Mouse (Mus musculus) hindbrain, embryonic 12.5 days (tissue): ENCODE measurements at regions not wholly inside any gene's neighbourhood (a gene's known extent, or its start where the extent isn't known, plus 50 kb on each side); places are given as distances from the start of the nearest gene placed in this dataset.

Source experiments
- ATAC-seq: fragments of 200-750 bp; cut with Nextera tagmentation; 2 replicates; pipeline ENCODE4 v1.8.0; 2017; ENCODE audit warnings: moderate TSS enrichment; ENCODE audit not compliant: low FRiP score
- H3K27ac ChIP-seq: fragments of 300-500 bp; sonication (generic); 2 replicates; pipeline ENCODE4 v1.5.1; 2016; ENCODE audit warnings: mild to moderate bottlenecking
- H3K27me3 ChIP-seq: fragments of 300-500 bp; sonication (generic); 2 replicates; pipeline ENCODE4 v1.6.1; 2016; ENCODE audit warnings: mild to moderate bottlenecking
- H3K36me3 ChIP-seq: fragments of 300-500 bp; sonication (generic); 2 replicates; pipeline ENCODE4 v1.6.1; 2016; ENCODE audit warnings: mild to moderate bottlenecking
- H3K4me1 ChIP-seq: fragments of 300-500 bp; sonication (generic); 2 replicates; pipeline ENCODE4 v1.6.1; 2016
- H3K4me2 ChIP-seq: fragments of 300-500 bp; sonication (generic); replicated peaks from 2 replicates; pipeline ENCODE4 v1.6.1; 2016; ENCODE audit warnings: mild to moderate bottlenecking
- H3K4me3 ChIP-seq: fragments of 300-500 bp; sonication (generic); 2 replicates; pipeline ENCODE4 v1.5.1; 2016; ENCODE audit warnings: mild to moderate bottlenecking
- H3K9ac ChIP-seq: fragments of 300-500 bp; sonication (generic); 2 replicates; pipeline ENCODE4 v1.6.1; 2016; ENCODE audit warnings: mild to moderate bottlenecking, moderate library complexity
- H3K9me3 ChIP-seq: fragments of 300-500 bp; sonication (generic); replicated peaks from 2 replicates; pipeline ENCODE4 v1.6.1; 2016; ENCODE audit warnings: mild to moderate bottlenecking
- WGBS: fragments of 180-500 bp; shearing (Covaris S2); methylation state at CpG from one replicate; pipeline ENCODE4 v1.1.7; 2016; 5-methylcytosine and 5-hydroxymethylcytosine counted together

DNA sequence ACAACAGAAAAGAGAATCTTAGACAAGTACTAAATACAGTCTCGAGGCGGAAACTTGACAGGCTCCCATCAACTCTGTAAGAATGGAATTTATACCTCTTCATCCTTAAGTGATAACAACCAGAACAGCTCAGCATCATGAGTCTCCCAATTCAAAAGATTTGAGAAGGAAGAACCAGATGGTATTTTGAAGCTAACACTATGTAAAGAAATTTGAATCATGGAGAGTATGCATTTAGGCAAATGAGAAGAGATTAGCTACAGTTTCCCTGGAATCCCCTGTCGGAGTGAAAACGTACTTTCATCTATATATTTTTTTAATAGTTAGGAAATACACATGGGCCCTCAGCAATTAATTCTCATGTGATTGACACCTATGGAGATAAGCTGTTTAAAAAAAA is 140.9 kb downstream of the Nrip1 start:
- no peak overlapping the region for H3K27ac ChIP-seq
- H3K4me3 ChIP-seq, result no peak overlapping the region
- no peak overlapping the region for H3K9ac ChIP-seq
- ATAC-seq, result no peak
- no peaks in the 10 kb centered on the region for H3K9me3 ChIP-seq
- H3K4me2 ChIP-seq, result no peak overlapping the region
- H3K27me3 ChIP-seq, result no peaks in the 10 kb centered on the region
- WGBS, result 90% methylated on average over 4 of the region's 4 CpGs
- no peaks in the 10 kb centered on the region for H3K4me1 ChIP-seq
- no peaks in the 10 kb centered on the region for H3K36me3 ChIP-seq

DNA sequence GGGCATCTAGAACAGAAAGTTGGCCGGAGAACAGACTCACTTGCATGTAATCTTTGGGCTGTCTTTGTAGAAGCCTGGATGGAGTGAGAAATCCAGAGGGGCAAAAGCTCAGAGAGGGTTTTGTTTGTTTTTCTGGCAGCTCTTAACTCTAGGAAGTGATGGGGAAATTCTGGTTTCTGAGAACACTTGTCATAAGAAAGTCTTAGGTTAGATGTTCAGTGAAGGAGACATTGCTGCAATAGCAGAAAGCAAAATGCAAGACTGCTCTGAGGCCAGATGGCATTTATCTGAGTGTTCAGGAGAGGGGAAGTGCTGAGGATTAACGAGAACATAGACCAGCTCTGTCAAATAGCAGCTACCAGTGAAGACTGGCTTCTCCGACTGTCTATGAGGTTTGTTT is 141.5 kb downstream of the Nrip1 start:
- no peaks in the 10 kb centered on the region for H3K4me1 ChIP-seq
- no peak for ATAC-seq
- no peak overlapping the region for H3K9ac ChIP-seq
- no peaks in the 10 kb centered on the region for H3K36me3 ChIP-seq
- no peaks in the 10 kb centered on the region for H3K27me3 ChIP-seq
- no peaks in the 10 kb centered on the region for H3K9me3 ChIP-seq
- WGBS, result 67% methylated on average over 3 of the region's 3 CpGs
- no peak overlapping the region for H3K4me3 ChIP-seq
- H3K27ac ChIP-seq, result no peak overlapping the region
- H3K4me2 ChIP-seq, result no peak overlapping the region

DNA sequence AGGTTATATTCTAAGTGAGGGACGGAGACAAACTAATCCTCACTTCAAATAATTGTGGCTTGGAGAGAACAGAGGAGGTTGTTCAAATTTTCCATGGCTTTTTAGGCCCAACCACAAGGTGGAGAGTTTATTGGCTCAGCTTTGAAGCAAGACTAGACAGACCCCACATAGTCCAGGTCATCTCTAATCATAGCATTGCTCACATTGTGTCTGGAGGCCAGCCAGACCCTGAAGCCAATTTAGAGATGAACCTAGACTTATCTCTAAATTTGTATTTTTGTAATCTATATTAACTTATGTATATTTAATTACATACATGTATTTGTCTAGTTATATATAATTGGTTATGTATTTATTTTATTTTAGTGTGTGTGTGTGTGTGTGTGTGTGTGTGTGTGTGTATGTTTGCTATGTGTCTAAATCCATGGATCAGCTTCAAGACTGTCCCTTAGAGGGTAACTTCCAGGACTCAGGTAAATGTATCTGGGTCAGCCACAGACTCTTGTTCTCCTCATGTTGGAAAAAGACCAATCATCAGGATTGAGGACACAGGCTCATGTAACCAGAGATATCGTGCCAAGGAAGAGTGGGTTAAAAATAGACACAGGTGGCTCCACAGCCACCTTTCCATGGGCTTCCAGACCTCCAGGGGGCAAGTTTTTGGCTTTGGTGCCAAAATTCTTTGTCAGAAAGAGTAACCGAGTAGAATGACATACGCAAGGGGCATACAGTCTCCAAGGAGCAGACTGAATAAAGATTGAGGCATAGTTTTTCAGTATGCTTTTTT is 142.9 kb downstream of the Nrip1 start:
- 93% methylated on average over 4 of the region's 4 CpGs for WGBS
- H3K27ac ChIP-seq, result no peak overlapping the region
- no peaks in the 10 kb centered on the region for H3K4me1 ChIP-seq
- H3K4me3 ChIP-seq, result no peak overlapping the region
- H3K9me3 ChIP-seq, result no peaks in the 10 kb centered on the region
- no peak for ATAC-seq
- no peak overlapping the region for H3K4me2 ChIP-seq
- no peaks in the 10 kb centered on the region for H3K36me3 ChIP-seq
- H3K27me3 ChIP-seq, result no peaks in the 10 kb centered on the region
- no peak overlapping the region for H3K9ac ChIP-seq

DNA sequence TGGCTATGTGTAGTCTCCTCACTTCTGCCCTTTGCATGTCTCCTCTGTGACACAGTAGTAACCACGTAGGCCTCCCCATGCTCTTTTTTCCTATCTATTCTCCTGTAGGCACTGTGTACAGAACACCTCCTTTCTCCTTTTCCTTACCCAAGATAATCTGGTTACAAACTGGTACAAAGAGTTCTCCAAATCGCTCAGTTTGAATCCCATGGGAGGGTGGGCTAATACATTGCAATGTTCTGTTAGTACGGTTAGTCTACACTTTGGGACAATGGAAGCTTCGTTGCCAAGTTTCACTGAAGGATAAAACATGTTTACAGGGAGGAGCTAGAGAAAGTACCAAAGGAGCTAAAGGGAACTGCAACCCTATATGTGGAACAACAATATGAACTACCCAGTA is 145.2 kb downstream of the Nrip1 start:
- Histone ChIP-seq H3K4me1 (peaks cover 4% of the 10 kb centered on the region; the same call in 1 of the 2 replicates), H3K9ac (no peak overlapping the region), H3K27ac (no peak overlapping the region), H3K9me3 (no peaks in the 10 kb centered on the region), H3K4me3 (no peak overlapping the region), H3K27me3 (no peaks in the 10 kb centered on the region), H3K4me2 (no peak overlapping the region), H3K36me3 (no peaks in the 10 kb centered on the region)
- ATAC-seq, result no peak
- WGBS, result 90% methylated on average over 4 of the region's 4 CpGs

DNA sequence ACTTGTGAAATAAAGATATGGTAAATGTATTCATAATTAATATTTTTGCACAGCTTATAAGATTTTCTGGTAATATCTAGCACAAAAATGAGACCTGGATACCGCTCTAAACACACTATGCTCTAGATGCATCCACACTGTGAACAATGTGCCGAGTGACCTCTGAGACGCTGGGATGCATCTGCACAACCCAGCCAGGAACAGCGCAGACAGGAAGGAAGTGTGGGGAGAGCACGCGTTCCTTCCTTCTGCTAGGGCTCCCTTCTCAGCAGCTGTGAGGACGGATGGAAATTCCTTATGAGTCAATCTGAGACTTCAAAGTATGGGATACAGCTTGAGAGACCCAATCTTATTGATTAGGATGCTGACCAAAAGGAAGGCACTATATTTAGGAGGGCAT is 147.2 kb downstream of the Nrip1 start:
- Histone ChIP-seq H3K27me3 (no peaks in the 10 kb centered on the region), H3K4me3 (no peak overlapping the region), H3K9me3 (no peaks in the 10 kb centered on the region), H3K4me1 (peaks cover 4% of the 10 kb centered on the region; the same call in 1 of the 2 replicates), H3K4me2 (no peak overlapping the region), H3K36me3 (no peaks in the 10 kb centered on the region), H3K9ac (no peak overlapping the region), H3K27ac (no peak overlapping the region)
- no peak for ATAC-seq
- WGBS, result 79% methylated on average over 7 of the region's 7 CpGs

DNA sequence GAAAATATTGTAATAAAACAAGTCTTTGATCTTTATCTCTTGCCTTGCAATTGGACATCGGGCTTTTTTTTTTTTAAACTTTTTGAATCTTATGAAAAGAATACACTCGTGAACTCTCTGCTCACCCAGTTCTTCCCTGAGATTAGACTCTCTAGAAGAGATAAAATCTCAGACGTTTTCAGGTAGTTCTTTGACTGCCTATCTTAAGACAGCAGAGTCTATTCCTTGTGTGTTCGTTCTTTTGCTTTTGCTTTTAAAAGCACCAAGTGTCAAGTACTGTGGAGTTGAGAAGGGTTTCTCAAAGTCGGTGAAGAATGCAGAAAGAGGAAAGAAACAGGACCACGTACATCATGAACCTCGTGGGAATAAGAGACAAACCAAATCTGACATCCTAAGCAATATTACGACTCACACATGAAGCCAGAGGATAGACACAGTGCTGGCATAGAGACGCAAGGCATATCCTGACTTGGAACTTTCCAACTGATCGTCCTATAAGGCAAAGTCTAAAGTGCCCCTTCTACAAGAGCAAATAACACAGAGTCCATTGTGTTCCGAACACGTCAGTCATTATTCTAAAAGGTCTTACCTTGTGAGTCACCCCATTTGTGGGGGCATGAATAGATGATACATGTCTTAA is 147.9 kb downstream of the Nrip1 start:
- no peak overlapping the region for H3K4me3 ChIP-seq
- H3K27me3 ChIP-seq, result no peaks in the 10 kb centered on the region
- 71% methylated on average over 12 of the region's 12 CpGs for WGBS
- ATAC-seq, result no peak
- no peak overlapping the region for H3K4me2 ChIP-seq
- no peaks in the 10 kb centered on the region for H3K36me3 ChIP-seq
- H3K9me3 ChIP-seq, result no peaks in the 10 kb centered on the region
- H3K9ac ChIP-seq, result no peak overlapping the region
- peaks cover 4% of the 10 kb centered on the region; the same call in 1 of the 2 replicates for H3K4me1 ChIP-seq
- H3K27ac ChIP-seq, result no peak overlapping the region

DNA sequence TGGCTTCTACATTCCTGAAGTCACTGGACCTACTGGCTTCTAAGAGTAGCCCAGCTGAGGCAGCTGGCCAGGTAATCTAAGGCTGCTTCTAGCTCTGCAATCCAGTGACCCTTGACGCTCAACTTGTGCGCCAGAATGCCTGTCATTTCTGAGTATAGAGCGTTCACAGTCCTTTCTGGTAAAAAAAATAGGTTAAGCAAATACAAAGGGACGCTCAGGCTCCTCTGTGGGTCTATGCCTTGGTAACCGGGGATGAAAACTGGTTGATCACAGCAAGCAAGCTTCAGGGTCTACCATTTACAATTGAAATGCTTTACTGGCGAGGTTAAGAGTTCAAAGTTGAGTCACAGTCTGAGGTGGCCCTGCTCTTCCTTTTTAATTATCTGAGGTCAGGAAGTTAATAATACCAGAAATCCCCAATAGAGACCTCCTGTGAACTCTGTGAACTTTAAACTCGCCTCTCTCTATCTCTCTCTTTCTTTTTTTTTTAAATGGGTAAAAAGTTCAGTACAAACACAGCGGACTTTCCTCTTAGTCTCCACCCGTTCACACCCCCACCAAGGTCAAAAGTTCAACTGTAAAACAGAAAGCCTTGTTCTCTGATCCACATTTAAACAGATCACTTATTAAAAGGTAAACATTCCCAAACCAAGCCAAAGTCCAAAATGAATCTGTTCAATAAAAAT is 148.6 kb downstream of the Nrip1 start:
- ATAC-seq, result no peak
- H3K27ac ChIP-seq, result no peak overlapping the region
- H3K9ac ChIP-seq, result no peak overlapping the region
- H3K27me3 ChIP-seq, result no peaks in the 10 kb centered on the region
- no peak overlapping the region for H3K4me2 ChIP-seq
- peaks cover 4% of the 10 kb centered on the region; the same call in 1 of the 2 replicates for H3K4me1 ChIP-seq
- H3K36me3 ChIP-seq, result no peaks in the 10 kb centered on the region
- no peaks in the 10 kb centered on the region for H3K9me3 ChIP-seq
- H3K4me3 ChIP-seq, result no peak overlapping the region
- 18% methylated on average over 9 of the region's 9 CpGs for WGBS

DNA sequence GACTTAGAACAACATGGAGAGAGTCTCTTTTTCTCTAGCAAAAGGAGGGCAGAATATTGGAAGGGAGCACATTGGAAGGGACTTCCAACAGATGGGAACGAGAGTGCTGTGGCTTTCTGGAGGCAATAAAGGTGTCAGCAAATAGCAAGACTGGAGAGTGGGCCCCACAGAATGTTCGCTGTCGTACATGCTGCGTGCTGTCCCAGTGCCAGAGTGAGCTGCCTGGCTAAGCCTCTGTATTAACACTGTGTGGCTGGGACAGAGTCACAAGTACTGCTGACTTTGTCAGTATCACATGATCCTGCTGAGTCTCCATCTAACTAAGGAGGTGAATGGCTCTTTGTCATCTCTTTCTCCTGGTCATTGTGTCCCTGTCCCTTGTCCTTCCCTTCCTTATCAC is 149.9 kb downstream of the Nrip1 start:
- H3K27me3 ChIP-seq, result no peaks in the 10 kb centered on the region
- H3K4me2 ChIP-seq, result no peak overlapping the region
- no peak overlapping the region for H3K27ac ChIP-seq
- peaks cover 4% of the 10 kb centered on the region; the same call in 1 of the 2 replicates for H3K4me1 ChIP-seq
- no peaks in the 10 kb centered on the region for H3K36me3 ChIP-seq
- no peak for ATAC-seq
- no peaks in the 10 kb centered on the region for H3K9me3 ChIP-seq
- whole genome bisulfite sequencing, result 84% methylated on average over 4 of the region's 4 CpGs
- H3K9ac ChIP-seq, result no peak overlapping the region
- no peak overlapping the region for H3K4me3 ChIP-seq

DNA sequence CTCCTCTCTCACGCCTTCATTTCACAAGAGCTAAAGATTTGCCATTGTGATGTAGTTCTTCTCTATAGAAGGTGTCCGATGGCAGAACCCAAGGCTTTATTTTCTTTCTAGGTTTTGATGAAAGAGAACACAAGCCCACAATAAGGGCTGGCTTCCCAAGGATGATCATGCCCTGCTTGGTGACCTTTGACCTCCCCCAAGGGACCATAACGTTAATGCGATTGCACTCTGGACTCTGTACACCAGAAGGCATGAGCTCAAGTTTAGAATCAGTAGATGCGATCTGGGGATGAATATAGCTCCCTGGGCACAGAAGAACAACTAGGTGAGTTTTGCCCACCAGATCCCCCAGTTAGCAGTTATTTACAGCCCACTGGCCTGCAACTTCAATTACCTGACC is 150.7 kb downstream of the Nrip1 start:
- Histone ChIP-seq H3K4me1 (peaks cover 4% of the 10 kb centered on the region; the same call in 1 of the 2 replicates), H3K4me2 (no peak overlapping the region), H3K36me3 (no peaks in the 10 kb centered on the region), H3K27me3 (no peaks in the 10 kb centered on the region), H3K4me3 (no peak overlapping the region), H3K9me3 (no peaks in the 10 kb centered on the region), H3K9ac (no peak overlapping the region), H3K27ac (no peak overlapping the region)
- 72% methylated on average over 5 of the region's 5 CpGs for WGBS
- no peak for ATAC-seq

DNA sequence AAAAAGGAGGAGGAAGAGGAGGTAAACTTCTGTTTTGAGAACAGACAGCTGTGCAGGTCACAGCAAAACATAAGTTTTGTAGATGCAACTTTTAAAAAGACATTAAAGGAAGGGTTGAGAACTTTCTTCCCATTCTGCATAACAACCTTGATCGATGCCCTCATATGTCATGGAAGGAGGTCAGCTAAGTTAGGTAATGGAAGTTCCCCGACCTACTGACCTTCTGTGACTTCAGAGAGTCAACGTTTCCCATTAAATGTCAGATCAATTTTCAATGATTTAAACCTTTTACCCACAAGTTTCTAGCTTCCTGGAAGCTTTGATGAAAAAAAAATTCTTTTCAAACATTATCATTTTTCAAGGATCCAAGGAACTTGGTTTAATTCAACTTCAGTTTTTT is 153.2 kb downstream of the Nrip1 start:
- peaks cover 4% of the 10 kb centered on the region; the same call in 1 of the 2 replicates for H3K4me1 ChIP-seq
- H3K4me2 ChIP-seq, result no peak overlapping the region
- H3K9me3 ChIP-seq, result no peaks in the 10 kb centered on the region
- no peak overlapping the region for H3K9ac ChIP-seq
- H3K36me3 ChIP-seq, result no peaks in the 10 kb centered on the region
- 78% methylated on average over 3 of the region's 3 CpGs for WGBS
- H3K27me3 ChIP-seq, result no peaks in the 10 kb centered on the region
- no peak overlapping the region for H3K27ac ChIP-seq
- ATAC-seq, result no peak
- H3K4me3 ChIP-seq, result no peak overlapping the region

DNA sequence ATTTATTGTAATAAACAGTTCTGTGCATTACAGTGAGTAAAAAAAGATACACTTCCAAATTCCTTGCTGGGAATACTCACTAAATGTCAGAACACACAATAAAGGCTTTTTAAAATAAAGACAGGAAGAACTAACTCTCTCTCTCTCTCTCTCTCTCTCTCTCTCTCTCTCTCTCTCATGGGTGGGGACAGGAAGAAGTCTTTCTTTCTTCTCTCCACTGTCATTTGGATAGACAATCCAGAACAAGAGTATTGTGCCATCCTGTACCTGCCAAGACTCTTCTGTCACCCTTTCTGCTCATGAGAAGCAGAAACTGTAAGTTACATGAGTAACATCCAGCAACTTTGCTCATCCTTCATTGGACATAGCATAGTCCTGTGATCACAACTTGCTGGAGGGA is 154.4 kb downstream of the Nrip1 start:
- H3K27ac ChIP-seq, result no peak overlapping the region
- H3K9me3 ChIP-seq, result no peaks in the 10 kb centered on the region
- no peaks in the 10 kb centered on the region for H3K27me3 ChIP-seq
- no peak overlapping the region for H3K4me2 ChIP-seq
- H3K4me1 ChIP-seq, result no peaks in the 10 kb centered on the region
- no peak overlapping the region for H3K4me3 ChIP-seq
- ATAC-seq, result no peak
- no peak overlapping the region for H3K9ac ChIP-seq
- H3K36me3 ChIP-seq, result no peaks in the 10 kb centered on the region

DNA sequence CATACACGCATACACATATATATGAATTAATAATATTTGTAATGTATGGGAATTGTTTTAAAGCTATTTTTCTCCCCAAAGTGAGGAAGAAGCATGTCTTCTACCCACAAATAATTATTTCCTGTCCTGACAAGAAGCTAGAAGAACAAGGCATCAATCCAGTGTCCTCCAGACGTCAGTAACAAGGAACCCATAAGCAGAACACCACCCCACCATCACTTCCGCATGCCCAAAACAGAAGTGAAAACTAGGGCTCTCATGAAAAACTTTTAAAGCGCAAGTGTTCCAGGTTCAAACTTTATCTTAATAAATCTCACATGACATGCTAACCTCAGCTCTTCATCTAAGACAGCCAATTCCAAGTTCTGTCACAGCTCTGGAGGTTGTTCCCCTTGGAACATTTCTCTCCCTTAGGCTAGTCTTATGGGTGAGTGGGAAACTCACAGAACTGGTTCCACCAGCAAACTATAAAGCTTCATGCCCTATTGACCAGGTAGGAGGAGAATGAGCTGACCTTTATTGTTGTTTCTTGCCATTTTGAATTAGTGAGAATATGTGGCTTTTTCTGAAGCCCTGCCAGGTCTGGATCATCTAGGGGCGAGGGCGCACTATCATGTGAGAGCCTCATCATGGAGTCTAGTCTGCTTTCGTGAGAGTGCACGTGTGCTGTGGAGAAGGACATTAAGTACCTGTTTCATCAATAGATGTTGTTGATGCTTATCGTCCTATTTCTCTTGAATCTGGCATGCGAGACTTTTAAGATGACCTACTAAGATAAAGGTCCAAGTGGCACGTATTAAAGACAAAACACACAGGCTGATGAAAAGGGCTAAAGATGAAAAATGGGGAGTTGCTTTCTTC is 155.1 kb downstream of the Nrip1 start:
- no peak overlapping the region for H3K9ac ChIP-seq
- H3K36me3 ChIP-seq, result no peaks in the 10 kb centered on the region
- no peak for ATAC-seq
- no peak overlapping the region for H3K27ac ChIP-seq
- no peaks in the 10 kb centered on the region for H3K9me3 ChIP-seq
- H3K27me3 ChIP-seq, result no peaks in the 10 kb centered on the region
- H3K4me3 ChIP-seq, result no peak overlapping the region
- H3K4me1 ChIP-seq, result no peaks in the 10 kb centered on the region
- no peak overlapping the region for H3K4me2 ChIP-seq
- 92% methylated on average over 11 of the region's 11 CpGs for WGBS
